Mouse (Mus musculus) olfactory bulb, adult 2 months (tissue): Measurements from ENCODE around the gene Kirrel3.

ENCODE experiments used
- CTCF ChIP-seq: fragments of 200-500 bp; IDR thresholded peaks from 2 replicates; pipeline ENCODE4 v1.5.1; 2012; ENCODE audit warnings: low read depth, mild to moderate bottlenecking, low read length, moderate library complexity; ENCODE audit not compliant: insufficient read depth
- POLR2A ChIP-seq: fragments of 200-500 bp; IDR thresholded peaks from 2 replicates; pipeline ENCODE4 v1.6.1; 2012; ENCODE audit warnings: mild to moderate bottlenecking, low read depth, low read length, moderate library complexity; ENCODE audit not compliant: insufficient read depth

DNA sequence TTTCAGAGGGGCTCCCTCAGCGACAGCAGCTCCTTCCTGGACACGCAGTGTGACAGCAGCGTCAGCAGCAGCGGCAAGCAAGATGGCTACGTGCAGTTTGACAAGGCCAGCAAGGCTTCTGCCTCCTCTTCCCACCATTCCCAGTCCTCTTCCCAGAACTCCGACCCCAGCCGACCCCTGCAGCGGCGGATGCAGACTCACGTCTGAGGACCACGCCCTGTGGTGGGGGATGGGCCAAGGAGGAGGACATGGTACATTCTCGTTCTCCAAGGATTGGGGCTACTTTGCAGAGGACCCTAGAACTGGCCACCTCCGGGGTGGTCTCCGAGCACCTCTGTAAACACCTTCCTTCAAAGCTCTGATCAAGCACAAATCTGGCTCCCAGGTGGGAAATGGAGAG is 549.4 kb downstream of the Kirrel3 start:
- TF ChIP-seq POLR2A (no peak), CTCF (no peak)
